13 mouse cellular contexts compared by ENCODE assay signal in genomic region chr14:7954071-7954471, GRCm38 (mm10). TPM values are rescaled to one million over a fixed set of nuclear protein-coding genes. Genes with fewer than 3 reads are reported as not detected.
A peak's percentile ranks its signal among the peaks of the same experiment; 100 is the strongest.
DNase-seq lines count a peak whose midpoint lies in the region; ATAC-seq and TF ChIP-seq lines count a peak whose summit lies in the region.
"Had no signal": no experiment of that assay in that cellular context is flagged by ENCODE, and none has a peak within 500 bp of the region (broad histone marks: within the 10 kb centered on the region; RNA-seq: fewer than 3 reads in every experiment).

No protein-coding gene starts in this region.

- H3K9me3 ChIP-seq in intestine, postnatal 0 days (ENCODE audit: control insufficient read depth): no peaks in the 10 kb centered on the region

- H3K27ac ChIP-seq in gastrocnemius, adult 2 months: peak overlapping the region; percentile 73
- peak overlapping the region; percentile 89 for H3K27ac ChIP-seq in intestine, postnatal 0 days (ENCODE audit: low read depth, low read length)

- no peaks in the 10 kb centered on the region for H3K27me3 ChIP-seq in intestine, postnatal 0 days (replicated peaks; ENCODE audit: control insufficient read depth, insufficient read depth, low read length)

- ATAC-seq in intestine, postnatal 0 days: peak; percentile 72
- ATAC-seq: CD4-positive, CD25-positive, alpha-beta regulatory T cell, adult 4 months had no signal

- peaks cover 3% of the 10 kb centered on the region for H3K4me1 ChIP-seq in intestine, postnatal 0 days (replicated peaks; ENCODE audit: control insufficient read depth, insufficient read depth, low read length)

- no peak for DNase-seq in gastrocnemius, adult 2 months
- no peak for DNase-seq in gastrocnemius, postnatal 25 days
- DNase-seq in urinary bladder, postnatal 25 days (ENCODE audit: low spot score): peak; percentile 44
- DNase-seq in urinary bladder, postnatal 10 days (ENCODE audit: low spot score): no peak
- DNase-seq in left cerebral cortex, postnatal 25 days (ENCODE audit: low spot score in 2 of 2): no peak
- DNase-seq in kidney, postnatal 14 days: no peak
- DNase-seq in thymus, postnatal 25 days: no peak
- DNase-seq: adrenal gland, adult 2 months; right cerebral cortex, postnatal 14 days had no signal

- intact Hi-C loops in gastrocnemius, adult 2 months (cut with DNase I): no loop called here
- intact Hi-C loops in left cerebral cortex, postnatal 25 days (cut with DNase I): no loop called here

- H3K36me3 ChIP-seq in intestine, postnatal 0 days (ENCODE audit: control insufficient read depth, insufficient read depth): peaks cover 28% of the 10 kb centered on the region

- WGBS in intestine, postnatal 0 days: 19% methylated on average over 6 of the region's 6 CpGs

- no peak overlapping the region for H3K4me2 ChIP-seq in intestine, postnatal 0 days (replicated peaks; ENCODE audit: low read depth)

- H3K4me3 ChIP-seq in gastrocnemius, adult 2 months: no peak overlapping the region
- no peak overlapping the region for H3K4me3 ChIP-seq in intestine, postnatal 0 days (ENCODE audit: low read depth, low read length)

- no peak for TF ChIP-seq CTCF in gastrocnemius, adult 2 months (IDR thresholded peaks at IDR 0.05)
- TF ChIP-seq CTCF in intestine, postnatal 0 days (IDR thresholded peaks at IDR 0.05; ENCODE audit: low read depth): no peak

- no peak overlapping the region for H3K9ac ChIP-seq in intestine, postnatal 0 days (ENCODE audit: low read depth, low read length)

RNA-seq across cellular contexts. Expression of gene Gm45521, which starts 3.0 kb away (rescaled TPM):
- not detected for total RNA-seq in gastrocnemius, adult 2 months (2021)
- not detected for total RNA-seq in gastrocnemius, postnatal 25 days (2021)
- not detected in 2 replicates for polyA plus RNA-seq in intestine, postnatal 0 days (2015; fragmentation: Nextera tagmentation; extraction: Ambion mirVana)
- not detected for total RNA-seq in left cerebral cortex, postnatal 25 days (2021)
- total RNA-seq: adrenal gland, adult 2 months had no signal
- polyA plus RNA-seq: adrenal gland, adult 2 months; CD4-positive, CD25-positive, alpha-beta regulatory T cell, adult 4 months; cortical plate, adult 2 months had no signal

RNA-seq across cellular contexts. Expression of gene Dnase1l3, which starts 40.3 kb away (rescaled TPM):
- not detected for total RNA-seq in gastrocnemius, adult 2 months (2021)
- total RNA-seq in gastrocnemius, postnatal 25 days (2021): not detected
- polyA plus RNA-seq in intestine, postnatal 0 days (2015; fragmentation: Nextera tagmentation; extraction: Ambion mirVana): 2.5 and 3.0 TPM in 2 replicates
- total RNA-seq in left cerebral cortex, postnatal 25 days (2021): not detected
- total RNA-seq: left cerebral cortex, postnatal 10 days had no signal

RNA-seq across cellular contexts. Expression of gene Abhd6, which starts 48.6 kb away (rescaled TPM):
- total RNA-seq in gastrocnemius, adult 2 months (2021): 1 to 10 TPM; 4.8 to 7.3 TPM
- total RNA-seq in gastrocnemius, postnatal 25 days (2021): 1 to 10 TPM; 4.0 to 4.2 TPM
- 11.3 and 11.8 TPM in 2 replicates for polyA plus RNA-seq in intestine, postnatal 0 days (2015; fragmentation: Nextera tagmentation; extraction: Ambion mirVana)
- 10 to 100 TPM; 71.1 to 80.6 TPM for total RNA-seq in left cerebral cortex, postnatal 25 days (2021)

Comparison
In these comparisons a context has a peak if more than half of its experiments do, and no peak if none do; other contexts are left out.
1. RNA of gene Abhd6, which starts 48.6 kb away (total RNA-seq): 71.1 to 80.6 TPM in left cerebral cortex, postnatal 25 days; 4.8 to 7.3 TPM in gastrocnemius, adult 2 months and 4.0 to 4.2 TPM in gastrocnemius, postnatal 25 days; every median in the first group is over 4 times any median in the second.